Mouse (Mus musculus): ENCODE measurements at regions not wholly inside any gene's neighbourhood (a gene's known extent, or its start where the extent isn't known, plus 50 kb on each side); places are given as distances from the start of the nearest gene placed in this dataset.

GRCm38 (mm10) chr15:21836110-21836509 lies 712.7 kb upstream of the Cdh18 start:
- peak in 1 of 2 experiments; percentile 28 for DNase-seq (ENCODE audit: low spot score in 2 of 2)

GRCm38 (mm10) chr15:21858540-21858939 lies 690.3 kb upstream of the Cdh18 start:
- no peak for DNase-seq (ENCODE audit: low spot score in 2 of 2)

- peak in 1 of 2 experiments; percentile 67 for DNase-seq (ENCODE audit: low spot score in 2 of 2)
Observed at GRCm38 (mm10) chr15:21885181-21885580, 663.6 kb upstream of the Cdh18 start.
